Mouse (Mus musculus) brain, embryonic 18.5 days (tissue): ENCODE results near the gene Entpd1.

Experiments
- DNase-seq: peaks from one replicate; pipeline ENCODE4 v3.0.0-alpha.2; 2012; ENCODE audit warnings: low read depth, low spot score

Entpd1 gene

GRCm38 (mm10) chr19:40628950-40629349 is 16.8 kb downstream of the Entpd1 start:
- no peak for DNase-seq

DNA sequence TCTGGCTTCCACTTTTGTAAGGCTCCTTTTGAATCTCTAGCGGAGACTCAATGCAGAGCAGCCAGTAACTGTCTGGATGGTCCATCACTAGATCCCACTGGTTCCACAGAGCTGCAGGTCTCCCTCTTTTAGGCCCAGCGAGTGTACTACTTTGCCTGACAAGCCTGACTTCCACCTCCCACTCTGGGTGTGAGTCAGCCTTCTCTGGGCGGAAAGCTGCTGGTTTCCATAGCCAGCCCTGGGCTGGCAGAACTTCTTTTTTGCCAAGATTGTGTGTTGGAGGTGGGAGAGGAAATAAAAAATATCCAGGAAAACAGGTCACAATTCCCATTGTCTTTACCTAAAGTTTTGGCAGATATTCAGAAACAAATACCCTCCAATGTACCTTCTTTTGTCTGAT is 17.9 kb downstream of the Entpd1 start:
- no peak for DNase-seq

GRCm38 (mm10) chr19:40630606-40631005 is 18.4 kb downstream of the Entpd1 start:
- no peak for DNase-seq

DNA sequence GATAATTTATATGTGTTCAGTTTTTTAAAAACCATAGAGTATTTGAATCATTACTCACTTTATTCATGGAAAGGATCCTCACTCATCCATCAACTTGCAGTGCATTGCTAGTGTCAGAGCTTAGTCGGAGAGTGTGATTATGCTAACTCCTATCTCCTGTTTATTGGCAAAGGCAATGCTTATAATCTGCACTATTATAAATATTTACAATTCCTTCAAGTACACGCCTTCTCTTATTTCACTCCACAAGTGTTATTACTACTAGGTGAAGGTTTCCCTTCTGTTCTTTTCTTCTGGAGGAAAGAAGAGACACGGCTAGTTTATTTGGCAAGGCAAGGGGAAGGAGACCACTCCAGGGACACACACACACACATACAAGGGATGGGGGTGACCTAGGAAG is 20.0 kb downstream of the Entpd1 start:
- no peak for DNase-seq

- DNase-seq = no peak
Measured at GRCm38 (mm10) chr19:40632668-40633067, 20.5 kb downstream of the Entpd1 start.

GRCm38 (mm10) chr19:40633144-40633543 is 21.0 kb downstream of the Entpd1 start:
- DNase-seq = no peak

GRCm38 (mm10) chr19:40637091-40637490 is 24.9 kb downstream of the Entpd1 start:
- DNase-seq = no peak

DNA sequence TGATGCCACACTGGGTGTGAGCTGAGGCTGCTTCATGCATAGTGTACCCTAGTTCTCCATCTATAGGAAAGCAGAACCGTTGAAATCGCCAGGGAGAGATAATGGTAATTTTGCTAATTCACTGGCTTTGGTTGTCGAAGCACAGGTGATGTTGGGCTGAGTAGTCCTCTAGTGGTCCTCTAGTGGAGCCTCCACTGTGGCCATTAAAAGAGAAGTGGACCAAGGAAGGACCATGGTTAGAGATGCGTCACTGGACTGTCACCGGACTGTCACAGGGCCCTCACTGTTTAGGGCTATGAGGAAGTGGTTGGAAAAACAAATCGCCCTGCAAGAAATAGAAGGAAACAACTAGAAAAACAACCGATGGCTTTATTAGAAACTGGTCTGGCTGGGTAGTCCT is 25.4 kb downstream of the Entpd1 start:
- DNase-seq = no peak

GRCm38 (mm10) chr19:40638582-40638981 is 26.4 kb downstream of the Entpd1 start:
- DNase-seq = no peak

DNA sequence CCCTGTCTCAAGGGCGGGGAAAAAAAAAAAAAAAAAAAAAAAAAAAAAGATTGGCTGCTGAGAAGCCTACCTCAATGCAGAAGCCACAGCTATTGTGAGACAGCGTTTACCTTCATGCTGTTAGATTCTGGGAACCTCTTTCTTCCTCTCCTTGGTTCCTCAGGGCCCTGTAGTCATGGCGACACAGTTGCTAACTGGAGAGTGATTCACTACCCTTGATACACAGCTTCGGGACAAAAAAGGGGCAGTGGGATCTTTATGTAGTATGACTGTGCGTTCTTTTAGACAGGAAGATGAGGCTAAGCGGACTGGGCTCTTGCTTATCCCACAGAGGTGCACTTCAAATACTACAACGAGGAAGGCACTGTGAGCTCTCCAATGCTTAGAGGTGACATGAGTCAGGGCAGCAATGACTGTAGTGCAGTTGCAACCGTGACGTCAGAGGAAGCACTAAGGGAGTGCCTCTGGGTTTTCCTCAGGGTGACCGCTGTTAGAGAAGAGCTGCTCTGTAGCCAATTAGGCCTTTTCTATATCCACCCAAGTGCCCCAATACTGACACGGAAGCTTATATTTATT is 27.7 kb downstream of the Entpd1 start:
- no peak for DNase-seq

DNA sequence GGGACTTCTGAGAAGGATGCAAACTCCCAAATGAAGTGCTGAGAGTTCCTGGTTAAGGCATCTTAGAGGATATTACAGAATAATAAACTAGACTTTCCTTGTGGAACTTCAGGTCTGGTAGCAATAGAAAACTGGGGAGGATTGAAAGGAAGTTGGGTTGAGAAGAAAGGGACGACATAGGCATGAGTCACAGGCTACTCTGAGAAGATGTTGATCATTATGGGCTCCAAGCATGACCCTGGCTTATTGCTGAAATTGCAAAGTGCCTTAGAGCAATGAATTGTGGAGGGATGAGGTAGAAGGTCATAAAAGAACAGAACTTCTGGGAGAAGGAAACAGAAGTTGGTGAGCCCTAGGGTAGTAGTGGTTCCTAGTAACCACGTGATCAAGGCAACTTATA is 28.6 kb downstream of the Entpd1 start:
- no peak for DNase-seq

- no peak for DNase-seq
Measured at GRCm38 (mm10) chr19:40643846-40644245, 31.7 kb downstream of the Entpd1 start.

DNA sequence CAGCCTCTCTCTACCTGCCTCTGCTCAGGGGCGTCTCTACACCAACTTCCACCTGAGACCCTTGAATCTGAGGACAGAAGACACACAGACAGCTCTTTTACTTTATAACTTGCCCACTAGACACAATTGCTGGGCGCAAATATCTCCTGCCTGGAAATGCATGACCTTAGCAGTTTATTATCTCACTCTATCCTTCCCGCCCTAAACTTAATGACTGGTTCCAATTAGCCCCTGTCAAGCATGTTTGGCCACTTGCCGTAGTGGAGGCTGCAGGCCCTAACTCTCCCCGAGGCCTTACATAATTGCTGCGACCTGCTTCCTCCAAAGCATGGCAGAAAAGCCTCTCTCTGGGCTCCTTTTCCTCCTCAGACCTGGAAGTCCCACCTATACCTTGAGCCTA is 34.2 kb downstream of the Entpd1 start:
- DNase-seq = no peak

- DNase-seq = no peak
Measured at GRCm38 (mm10) chr19:40647319-40648158, 35.4 kb downstream of the Entpd1 start.

DNA sequence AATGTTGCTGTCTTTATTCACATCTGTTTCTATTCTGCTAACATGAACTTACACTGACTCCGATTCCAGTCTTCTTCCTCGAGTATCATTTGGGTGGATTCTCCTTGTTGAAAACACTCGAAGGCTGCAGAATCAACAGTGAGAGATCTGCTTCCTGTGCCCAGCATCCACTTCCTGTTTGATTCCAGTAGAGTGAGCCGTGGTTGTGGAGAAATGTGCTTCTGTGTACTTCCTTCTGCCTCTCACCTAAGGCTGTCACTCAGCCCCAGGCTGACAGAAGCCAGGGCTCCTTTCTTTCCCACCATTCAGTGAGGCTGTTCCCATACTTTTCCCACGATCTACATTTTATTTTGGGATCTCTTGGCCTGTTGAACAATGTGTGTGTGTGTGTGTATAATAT is 37.9 kb downstream of the Entpd1 start:
- no peak for DNase-seq

DNA sequence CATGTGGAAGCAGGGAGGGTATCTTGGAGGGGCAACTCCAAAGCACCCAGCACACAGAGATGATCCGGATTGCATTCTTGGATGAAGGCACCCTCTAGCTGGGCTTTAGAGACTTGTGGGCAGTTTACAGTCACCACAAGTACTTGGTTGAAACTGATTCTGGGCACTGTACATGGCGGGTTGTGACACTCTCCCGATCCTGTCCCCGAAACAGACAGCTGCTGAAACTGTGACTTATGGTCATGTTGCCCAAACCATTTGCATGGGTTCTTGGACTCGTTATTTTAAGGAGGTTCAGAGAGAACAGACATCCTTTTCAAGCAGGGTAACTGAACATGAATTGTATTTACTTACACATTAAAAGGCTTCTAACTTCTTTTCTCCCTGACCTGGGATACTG is 44.0 kb downstream of the Entpd1 start:
- DNase-seq = no peak

GRCm38 (mm10) chr19:40658281-40658680 is 46.1 kb downstream of the Entpd1 start:
- no peak for DNase-seq

DNA sequence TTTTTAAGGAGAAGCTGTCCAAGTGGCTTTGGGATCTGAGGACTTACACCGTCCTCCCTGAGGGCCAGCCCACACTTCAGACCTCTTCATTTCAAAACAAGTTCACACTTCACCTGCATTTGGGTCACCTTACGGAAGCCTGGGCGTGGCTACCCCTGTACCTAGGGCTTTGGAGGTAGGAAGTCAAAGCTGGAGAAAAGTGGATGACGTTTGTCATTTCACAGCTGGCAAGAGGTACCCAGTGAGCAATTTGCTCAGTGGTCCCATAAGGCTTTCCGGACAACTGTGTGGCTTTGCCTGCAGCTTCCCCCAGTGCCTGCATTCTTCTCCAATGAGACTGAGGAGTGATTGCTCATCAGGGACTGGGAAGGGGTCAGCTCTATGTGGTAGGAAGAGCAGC is 46.8 kb downstream of the Entpd1 start:
- no peak for DNase-seq

GRCm38 (mm10) chr19:40659651-40660478 is 47.7 kb downstream of the Entpd1 start:
- DNase-seq = peak; percentile 16

GRCm38 (mm10) chr19:40660510-40660909 is 48.3 kb downstream of the Entpd1 start:
- no peak for DNase-seq

DNA sequence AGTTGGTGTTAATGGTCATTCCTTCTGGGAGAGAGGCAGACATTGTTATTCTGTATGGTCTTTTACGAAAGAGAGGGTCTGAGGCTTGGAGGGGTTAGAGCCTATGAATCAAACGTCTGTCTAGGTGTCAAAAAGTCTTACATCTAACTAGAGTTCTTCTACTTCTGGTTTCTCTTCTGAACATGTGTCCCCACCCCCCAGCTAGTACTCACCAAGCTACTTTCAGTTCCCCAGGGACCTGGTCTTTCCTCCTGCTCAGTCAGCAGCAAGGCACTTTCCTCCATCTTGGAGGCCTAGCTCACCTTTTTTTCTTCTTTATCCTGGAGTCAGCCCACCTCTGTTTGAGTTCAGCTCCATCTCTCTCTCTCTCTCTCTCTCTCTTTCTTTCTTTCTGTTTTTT is 48.9 kb downstream of the Entpd1 start:
- DNase-seq = no peak

DNA sequence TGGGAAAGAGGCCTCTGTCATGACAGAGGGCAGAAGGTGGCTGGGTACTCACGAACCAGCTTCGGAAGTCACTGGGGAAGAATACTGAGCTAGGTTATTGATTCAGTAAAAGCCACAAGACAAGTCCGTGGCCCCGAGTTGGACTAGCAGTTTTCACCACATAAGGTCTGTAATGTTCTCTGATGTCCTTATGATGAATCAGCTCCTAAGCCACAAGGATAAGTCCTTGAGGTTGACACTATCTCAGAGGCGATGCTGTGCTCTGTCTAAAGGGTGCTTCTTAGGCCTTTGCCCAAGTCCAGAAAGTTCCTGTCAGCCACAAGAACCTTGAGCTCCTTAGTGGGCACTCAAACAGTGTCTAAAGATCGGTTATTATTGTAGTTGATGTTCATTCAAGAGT is 49.7 kb downstream of the Entpd1 start:
- no peak for DNase-seq

- DNase-seq = no peak
Measured at GRCm38 (mm10) chr19:40662727-40663126, 50.6 kb downstream of the Entpd1 start.
